Mouse (Mus musculus): ENCODE measurements around the gene Rnf13. TPM values are rescaled to one million over a fixed set of nuclear protein-coding genes. Genes with fewer than 3 reads are reported as not detected.
A peak's percentile ranks its signal among the peaks of the same experiment; 100 is the strongest.

Rnf13 gene
- 37.0 and 39.8 TPM in 2 replicates for polyA plus RNA-seq (2015; fragmentation: Nextera tagmentation; extraction: Ambion mirVana)

GRCm38 (mm10) chr3:57735511-57736370 is at the start of gene Rnf13:
Rnf13 (plus strand) TSS chr3:57736062.
- no peaks in the 10 kb centered on the region for H3K9me3 ChIP-seq (replicated peaks)
- peaks cover 19% of the 10 kb centered on the region for H3K4me1 ChIP-seq (replicated peaks)
- ATAC-seq (ENCODE audit: insufficient read depth) = peak; percentile 96
- no peaks in the 10 kb centered on the region for H3K27me3 ChIP-seq
- peak within 1 kb of the TSS; percentile 69 for H3K9ac ChIP-seq
- peak within 1 kb of the TSS; percentile 88 for H3K27ac ChIP-seq (replicated peaks)
- WGBS (ENCODE audit: insufficient replicate concordance) = under 1% methylated on average over 59 of the region's 59 CpGs
- H3K4me2 ChIP-seq = peak within 1 kb of the TSS; percentile 83
- H3K36me3 ChIP-seq (replicated peaks) = no peaks in the 10 kb centered on the region
- peak within 1 kb of the TSS; percentile 79 for H3K4me3 ChIP-seq (replicated peaks)

GRCm38 (mm10) chr3:57691772-57692171 is 44.1 kb upstream of the Rnf13 start:
- WGBS (ENCODE audit: insufficient replicate concordance) = 60% methylated on average over 4 of the region's 4 CpGs

GRCm38 (mm10) chr3:57692719-57693118 is 43.1 kb upstream of the Rnf13 start, which contains the start of gene Ankub1:
Ankub1 (minus strand) TSS chr3:57692799.
- WGBS (ENCODE audit: insufficient replicate concordance) = 32% methylated on average over 2 of the region's 2 CpGs

More at GRCm38 (mm10) chr3:57691772-57692171, 44.1 kb upstream of the Rnf13 start:
- no peaks in the 10 kb centered on the region for H3K9me3 ChIP-seq (replicated peaks)
- no peaks in the 10 kb centered on the region for H3K27me3 ChIP-seq
- no peak for ATAC-seq (ENCODE audit: insufficient read depth)
- H3K27ac ChIP-seq (replicated peaks) = no peak overlapping the region
- no peak overlapping the region for H3K4me2 ChIP-seq
- no peaks in the 10 kb centered on the region for H3K36me3 ChIP-seq (replicated peaks)
- no peak overlapping the region for H3K9ac ChIP-seq
- no peaks in the 10 kb centered on the region for H3K4me1 ChIP-seq (replicated peaks)
- no peak overlapping the region for H3K4me3 ChIP-seq (replicated peaks)

GRCm38 (mm10) chr3:57696249-57696648 is 39.6 kb upstream of the Rnf13 start:
- H3K36me3 ChIP-seq (replicated peaks) = no peaks in the 10 kb centered on the region
- H3K9me3 ChIP-seq (replicated peaks) = no peaks in the 10 kb centered on the region
- no peaks in the 10 kb centered on the region for H3K4me1 ChIP-seq (replicated peaks)
- 52% methylated on average over 4 of the region's 4 CpGs for WGBS (ENCODE audit: insufficient replicate concordance)
- H3K4me2 ChIP-seq = no peak overlapping the region
- H3K4me3 ChIP-seq (replicated peaks) = no peak overlapping the region
- H3K27me3 ChIP-seq = no peaks in the 10 kb centered on the region
- peak overlapping the region; percentile 78 for H3K27ac ChIP-seq (replicated peaks)
- H3K9ac ChIP-seq = no peak overlapping the region
- ATAC-seq (ENCODE audit: insufficient read depth) = 0 out of 2 replicates have a peak, but pooled peaks have one; percentile 18

More at GRCm38 (mm10) chr3:57692719-57693118, 43.1 kb upstream of the Rnf13 start, which contains the start of gene Ankub1:
- Histone ChIP-seq H3K9me3 (replicated peaks) (no peaks in the 10 kb centered on the region), H3K27me3 (no peaks in the 10 kb centered on the region), H3K36me3 (replicated peaks) (no peaks in the 10 kb centered on the region), H3K4me3 (replicated peaks) (no peak within 1 kb of the TSS), H3K4me2 (no peak within 1 kb of the TSS), H3K4me1 (replicated peaks) (no peaks in the 10 kb centered on the region), H3K9ac (no peak within 1 kb of the TSS), H3K27ac (replicated peaks) (no peak within 1 kb of the TSS)
- no peak for ATAC-seq (ENCODE audit: insufficient read depth)

GRCm38 (mm10) chr3:57696779-57697178 is 39.1 kb upstream of the Rnf13 start:
- Histone ChIP-seq H3K9ac (no peak overlapping the region), H3K4me3 (replicated peaks) (no peak overlapping the region), H3K27ac (replicated peaks) (peak overlapping the region; percentile 78), H3K4me1 (replicated peaks) (no peaks in the 10 kb centered on the region), H3K9me3 (replicated peaks) (no peaks in the 10 kb centered on the region), H3K27me3 (no peaks in the 10 kb centered on the region), H3K4me2 (no peak overlapping the region), H3K36me3 (replicated peaks) (no peaks in the 10 kb centered on the region)
- WGBS (ENCODE audit: insufficient replicate concordance) = 64% methylated on average over 9 of the region's 9 CpGs
- ATAC-seq (ENCODE audit: insufficient read depth) = peak; percentile 78

GRCm38 (mm10) chr3:57714151-57714550 is 21.7 kb upstream of the Rnf13 start:
- no peak overlapping the region for H3K4me2 ChIP-seq
- H3K27me3 ChIP-seq = no peaks in the 10 kb centered on the region
- ATAC-seq (ENCODE audit: insufficient read depth) = no peak
- H3K36me3 ChIP-seq (replicated peaks) = no peaks in the 10 kb centered on the region
- H3K9me3 ChIP-seq (replicated peaks) = no peaks in the 10 kb centered on the region
- no peak overlapping the region for H3K4me3 ChIP-seq (replicated peaks)
- H3K4me1 ChIP-seq (replicated peaks) = no peaks in the 10 kb centered on the region
- no peak overlapping the region for H3K27ac ChIP-seq (replicated peaks)
- no peak overlapping the region for H3K9ac ChIP-seq
- 62% methylated on average over 6 of the region's 6 CpGs for WGBS (ENCODE audit: insufficient replicate concordance)

- Histone ChIP-seq H3K4me2 (no peak overlapping the region), H3K9me3 (replicated peaks) (no peaks in the 10 kb centered on the region), H3K4me1 (replicated peaks) (peaks cover 19% of the 10 kb centered on the region), H3K36me3 (replicated peaks) (no peaks in the 10 kb centered on the region), H3K9ac (no peak overlapping the region), H3K27ac (replicated peaks) (no peak overlapping the region), H3K27me3 (no peaks in the 10 kb centered on the region), H3K4me3 (replicated peaks) (no peak overlapping the region)
- 70% methylated on average over 5 of the region's 5 CpGs for WGBS (ENCODE audit: insufficient replicate concordance)
- no peak for ATAC-seq (ENCODE audit: insufficient read depth)
These were observed 3.5 kb upstream of the Rnf13 start for GRCm38 (mm10) chr3:57732206-57732915.

GRCm38 (mm10) chr3:57736419-57737095 is 695 bp downstream of the Rnf13 start:
- Histone ChIP-seq H3K9me3 (replicated peaks) (no peaks in the 10 kb centered on the region), H3K9ac (peak overlapping the region; percentile 69), H3K4me1 (replicated peaks) (peaks cover 19% of the 10 kb centered on the region), H3K27ac (replicated peaks) (peak overlapping the region; percentile 88), H3K4me3 (replicated peaks) (peak overlapping the region; percentile 79), H3K4me2 (peak overlapping the region; percentile 83), H3K27me3 (no peaks in the 10 kb centered on the region), H3K36me3 (replicated peaks) (no peaks in the 10 kb centered on the region)
- WGBS (ENCODE audit: insufficient replicate concordance) = 1% methylated on average over 13 of the region's 13 CpGs
- ATAC-seq (ENCODE audit: insufficient read depth) = no peak

- H3K9me3 ChIP-seq (replicated peaks) = no peaks in the 10 kb centered on the region
- H3K36me3 ChIP-seq (replicated peaks) = no peaks in the 10 kb centered on the region
- no peak overlapping the region for H3K4me2 ChIP-seq
- 54% methylated on average over 1 of the region's 1 CpGs for WGBS (ENCODE audit: insufficient replicate concordance)
- no peak overlapping the region for H3K27ac ChIP-seq (replicated peaks)
- H3K9ac ChIP-seq = no peak overlapping the region
- H3K4me3 ChIP-seq (replicated peaks) = no peak overlapping the region
- H3K4me1 ChIP-seq (replicated peaks) = peaks cover 19% of the 10 kb centered on the region
- no peak for ATAC-seq (ENCODE audit: insufficient read depth)
- H3K27me3 ChIP-seq = no peaks in the 10 kb centered on the region
These were observed 4.0 kb downstream of the Rnf13 start for GRCm38 (mm10) chr3:57739830-57740229.

- H3K4me1 ChIP-seq (replicated peaks) = no peaks in the 10 kb centered on the region
- 73% methylated on average over 3 of the region's 3 CpGs for WGBS (ENCODE audit: insufficient replicate concordance)
- no peaks in the 10 kb centered on the region for H3K27me3 ChIP-seq
- H3K27ac ChIP-seq (replicated peaks) = no peak overlapping the region
- no peak for ATAC-seq (ENCODE audit: insufficient read depth)
- H3K4me2 ChIP-seq = no peak overlapping the region
- no peak overlapping the region for H3K9ac ChIP-seq
- no peaks in the 10 kb centered on the region for H3K9me3 ChIP-seq (replicated peaks)
- H3K36me3 ChIP-seq (replicated peaks) = no peaks in the 10 kb centered on the region
- no peak overlapping the region for H3K4me3 ChIP-seq (replicated peaks)
These were observed 12.9 kb downstream of the Rnf13 start for GRCm38 (mm10) chr3:57748576-57749267.

Measured in liver, embryonic 15.5 days (tissue).